In genomic region chr9:65122545-65122944, GRCm38 (mm10) we compare ENCODE assay signal across 9 mouse cellular contexts. TPM values are rescaled to one million over a fixed set of nuclear protein-coding genes. Genes with fewer than 3 reads are reported as not detected.
DNase-seq lines count a peak whose midpoint lies in the region; ATAC-seq and TF ChIP-seq lines count a peak whose summit lies in the region.
"Had no signal": no experiment of that assay in that cellular context is flagged by ENCODE, and none has a peak within 500 bp of the region (broad histone marks: within the 10 kb centered on the region; RNA-seq: fewer than 3 reads in every experiment).

No protein-coding gene starts in this region.

- H3K27ac ChIP-seq in lung, postnatal 0 days (ENCODE audit: low read length): no peak overlapping the region
- H3K27ac ChIP-seq in forebrain, embryonic 15.5 days (replicated peaks): no peak overlapping the region
- no peak overlapping the region for H3K27ac ChIP-seq in intestine, embryonic 15.5 days
- H3K27ac ChIP-seq: liver, embryonic 14.5 days had no signal

- no peaks in the 10 kb centered on the region for H3K4me1 ChIP-seq in lung, postnatal 0 days (ENCODE audit: insufficient read depth, low read depth, low read length)
- peaks cover 12% of the 10 kb centered on the region for H3K4me1 ChIP-seq in forebrain, embryonic 15.5 days
- peaks cover 8% of the 10 kb centered on the region; the same call in 1 of the 2 replicates for H3K4me1 ChIP-seq in intestine, embryonic 15.5 days (replicated peaks)

- no peak overlapping the region for H3K4me2 ChIP-seq in lung, postnatal 0 days (replicated peaks; ENCODE audit: low read depth, low read length)
- H3K4me2 ChIP-seq in forebrain, embryonic 15.5 days (replicated peaks): peak overlapping the region; percentile 22; the same call in 1 of the 2 replicates
- H3K4me2 ChIP-seq in intestine, embryonic 15.5 days (replicated peaks): no peak overlapping the region

- H3K9me3 ChIP-seq in lung, postnatal 0 days (ENCODE audit: low read length): no peaks in the 10 kb centered on the region
- no peaks in the 10 kb centered on the region for H3K9me3 ChIP-seq in forebrain, embryonic 15.5 days
- no peaks in the 10 kb centered on the region for H3K9me3 ChIP-seq in intestine, embryonic 15.5 days

- DNase-seq in lung, postnatal 0 days (ENCODE audit: low spot score): peak; percentile 24
- no peak for DNase-seq in lung, postnatal 14 days
- DNase-seq in layer of hippocampus, adult 8-10 months (ENCODE audit: low spot score in 2 of 2): peak; percentile 80
- peak; percentile 75 for DNase-seq in right cerebral cortex, adult 18-20 months
- DNase-seq in ovary, postnatal 36 days (ENCODE audit: low spot score): no peak
- no peak for DNase-seq in adrenal gland, adult 18-20 months (ENCODE audit: low spot score in 2 of 2)

- H3K4me3 ChIP-seq in lung, postnatal 0 days (ENCODE audit: low read depth, low read length): no peak overlapping the region
- peak overlapping the region; percentile 15; the same call in 1 of the 2 replicates for H3K4me3 ChIP-seq in forebrain, embryonic 15.5 days
- H3K4me3 ChIP-seq in intestine, embryonic 15.5 days (replicated peaks): no peak overlapping the region

- H3K27me3 ChIP-seq in lung, postnatal 0 days (replicated peaks; ENCODE audit: insufficient read depth, low read length): no peaks in the 10 kb centered on the region
- no peaks in the 10 kb centered on the region for H3K27me3 ChIP-seq in forebrain, embryonic 15.5 days
- H3K27me3 ChIP-seq in intestine, embryonic 15.5 days (replicated peaks): 0 out of 2 replicates have a peak, but pooled peaks cover 6% of the 10 kb centered on the region

- no peak for TF ChIP-seq CTCF in lung, postnatal 0 days (IDR thresholded peaks at IDR 0.05)

- no peak overlapping the region for H3K9ac ChIP-seq in lung, postnatal 0 days (replicated peaks; ENCODE audit: low read depth)
- no peak overlapping the region for H3K9ac ChIP-seq in forebrain, embryonic 15.5 days (replicated peaks)
- no peak overlapping the region for H3K9ac ChIP-seq in intestine, embryonic 15.5 days
- H3K9ac ChIP-seq: liver, embryonic 14.5 days had no signal

- no peak for ATAC-seq in lung, postnatal 0 days
- ATAC-seq in forebrain, embryonic 15.5 days (replicated peaks): peak; percentile 38; the same call in 1 of the 2 replicates
- no peak for ATAC-seq in intestine, embryonic 15.5 days

- WGBS in lung, postnatal 0 days: 22% methylated on average over 17 of the region's 18 CpGs
- 21% methylated on average over 18 of the region's 18 CpGs for WGBS in forebrain, embryonic 15.5 days
- 46% methylated on average over 18 of the region's 18 CpGs for WGBS in intestine, embryonic 15.5 days

- H3K36me3 ChIP-seq in lung, postnatal 0 days (ENCODE audit: insufficient read depth, low read length): no peaks in the 10 kb centered on the region
- peaks cover 10% of the 10 kb centered on the region; the same call in 1 of the 2 replicates for H3K36me3 ChIP-seq in forebrain, embryonic 15.5 days
- peaks cover 3% of the 10 kb centered on the region; the same call in 1 of the 2 replicates for H3K36me3 ChIP-seq in intestine, embryonic 15.5 days

- TF ChIP-seq EP300 in lung, postnatal 0 days (IDR thresholded peaks at IDR 0.05): no peak

RNA-seq across cellular contexts. Expression of gene Igdcc3, which starts 18.4 kb away (rescaled TPM):
- polyA plus RNA-seq in lung, postnatal 0 days (2015; fragmentation: Nextera tagmentation; extraction: Ambion mirVana): 0.33 and 0.67 TPM in 2 replicates
- 9.6 and 9.8 TPM in 2 replicates for polyA plus RNA-seq in forebrain, embryonic 15.5 days (2015; fragmentation: Nextera tagmentation; extraction: Ambion mirVana)
- 1 to 10 TPM; 2.3 to 3.2 (median 2.5) TPM for total RNA-seq in layer of hippocampus, adult 8-10 months (2022)
- polyA plus RNA-seq in intestine, embryonic 15.5 days (2015; fragmentation: Nextera tagmentation; extraction: Ambion mirVana): 0.99 and 1.4 TPM in 2 replicates
- 1 to 10 TPM; 1.4 to 1.8 TPM for total RNA-seq in adrenal gland, adult 18-20 months (2021)

RNA-seq across cellular contexts. Expression of gene Igdcc4, which starts 21.3 kb away (rescaled TPM):
- polyA plus RNA-seq in lung, postnatal 0 days (2015; fragmentation: Nextera tagmentation; extraction: Ambion mirVana): 1.7 and 1.8 TPM in 2 replicates
- polyA plus RNA-seq in forebrain, embryonic 15.5 days (2015; fragmentation: Nextera tagmentation; extraction: Ambion mirVana): 13.0 and 14.6 TPM in 2 replicates
- total RNA-seq in layer of hippocampus, adult 8-10 months (2022): 10 to 100 TPM; 44.3 to 49.9 (median 46.7) TPM
- polyA plus RNA-seq in intestine, embryonic 15.5 days (2015; fragmentation: Nextera tagmentation; extraction: Ambion mirVana): 21.1 and 22.7 TPM in 2 replicates
- 10 to 100 TPM; 21.1 to 24.1 TPM for total RNA-seq in adrenal gland, adult 18-20 months (2021)

Comparison
In these comparisons a context has a peak if more than half of its experiments do, and no peak if none do; other contexts are left out.
1. DNase-seq: peak in lung, postnatal 0 days (single experiment), layer of hippocampus, adult 8-10 months (2 of 2) and right cerebral cortex, adult 18-20 months (single experiment); none in lung, postnatal 14 days (single experiment), ovary, postnatal 36 days (single experiment) and adrenal gland, adult 18-20 months (0 of 2).